Mouse (Mus musculus) layer of hippocampus, adult 11-12 months (tissue): ENCODE measurements around the gene Gm9945.
A peak's percentile ranks its signal among the peaks of the same experiment; 100 is the strongest.

ENCODE experiments used
- DNase-seq: peaks from one replicate; pipeline ENCODE4 v3.0.0; 2022; ENCODE audit warnings: low spot score

The Gm9945 gene

DNA sequence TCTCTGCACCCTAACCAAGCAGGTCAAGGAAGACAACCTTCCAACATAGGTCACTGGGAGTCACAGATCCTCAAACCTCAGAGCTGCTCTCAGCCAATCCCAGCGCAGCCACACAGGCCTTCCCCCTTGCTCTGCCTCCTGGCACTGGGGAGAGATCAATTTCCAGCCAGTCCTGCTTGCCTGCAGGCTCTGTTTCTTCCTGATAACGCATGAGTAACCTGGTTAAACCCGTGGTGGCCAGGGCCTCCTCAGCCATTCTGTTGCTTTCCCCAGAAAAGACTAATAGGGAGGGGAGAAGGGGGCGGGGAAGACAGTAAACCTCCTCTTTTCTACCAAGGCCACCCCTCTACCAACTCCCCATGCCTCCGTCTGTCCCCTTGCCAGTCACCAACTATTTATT is 18.2 kb upstream of the Gm9945 start:
- no peak for DNase-seq

DNA sequence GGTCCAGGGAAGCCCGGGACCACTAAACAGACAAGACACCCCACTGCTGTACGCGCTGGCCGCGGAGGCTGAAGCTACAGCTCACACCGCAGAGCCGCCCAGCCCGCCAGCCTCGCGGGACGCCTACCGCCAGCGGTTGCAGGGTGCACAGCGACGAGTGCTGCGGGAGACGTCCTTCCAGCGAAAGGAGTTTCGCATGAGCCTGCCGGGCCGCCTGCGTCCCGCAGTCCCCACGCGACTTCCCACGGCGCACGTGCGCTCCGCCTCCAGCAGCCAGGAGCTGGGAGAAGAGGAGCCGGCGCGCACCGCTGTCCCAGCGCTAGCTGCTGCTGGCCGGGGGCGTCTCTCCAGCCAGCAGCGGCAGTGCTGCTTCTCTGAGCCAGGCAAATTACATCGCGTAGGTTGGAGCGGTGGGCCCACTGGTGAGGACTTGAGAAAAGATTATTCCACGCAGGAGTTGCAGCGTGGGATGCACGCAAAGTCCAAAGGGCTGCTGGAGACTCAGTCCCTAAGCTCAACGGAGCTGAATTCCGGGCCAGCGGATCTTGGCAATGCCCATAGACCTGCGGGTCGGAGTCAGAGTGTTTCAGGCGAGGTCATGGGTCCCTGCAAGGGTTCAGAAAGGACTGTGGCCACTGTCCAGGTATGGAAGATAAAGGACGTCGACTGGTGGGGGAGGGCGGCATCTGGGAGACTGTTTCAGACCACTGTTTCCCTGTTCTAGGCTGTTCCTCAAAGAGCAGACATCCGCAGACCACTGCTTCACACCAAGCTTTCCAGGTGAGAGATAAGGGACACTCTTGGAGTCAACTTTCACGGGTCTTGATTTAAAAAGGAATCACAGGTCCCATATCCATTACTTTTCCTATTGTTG is 16.2 kb upstream of the Gm9945 start:
- DNase-seq = peak; percentile 52

DNA sequence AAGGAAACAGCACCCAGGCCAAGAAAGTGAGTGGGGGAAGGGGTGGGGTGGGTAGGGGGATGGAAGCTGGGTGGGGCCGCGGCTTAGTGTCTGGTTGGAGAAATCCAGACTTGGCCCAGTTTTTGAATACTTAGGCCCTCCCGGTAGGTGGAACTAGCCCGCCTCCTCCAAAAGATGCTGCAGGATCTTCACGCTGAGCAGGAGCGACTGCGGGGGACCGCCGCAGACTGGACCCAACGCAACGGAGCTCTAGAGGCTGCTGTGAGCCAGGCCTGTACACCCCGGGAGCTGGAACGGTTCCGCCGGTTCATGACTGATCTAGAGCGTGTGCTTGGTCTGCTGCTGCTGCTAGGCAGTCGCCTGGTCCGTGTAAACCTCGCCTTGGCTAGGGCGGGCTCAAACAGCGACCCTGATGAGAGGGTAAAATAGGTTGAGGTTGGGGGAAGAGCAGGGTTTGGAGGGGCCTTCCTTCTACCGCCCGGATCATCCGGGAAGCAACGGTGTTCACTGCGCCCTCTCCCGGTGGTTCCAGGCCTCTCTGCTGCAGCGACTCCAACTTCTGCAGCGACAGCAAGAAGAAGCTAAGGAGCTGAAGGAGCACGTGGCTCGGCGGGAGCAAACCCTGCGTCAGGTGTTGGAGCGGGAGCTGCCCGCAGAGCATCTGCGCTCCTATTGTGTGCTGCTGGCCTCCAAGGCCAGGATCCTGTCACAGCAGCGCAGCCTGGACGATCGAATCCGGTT is 13.6 kb upstream of the Gm9945 start:
- DNase-seq = peak; percentile 82

DNA sequence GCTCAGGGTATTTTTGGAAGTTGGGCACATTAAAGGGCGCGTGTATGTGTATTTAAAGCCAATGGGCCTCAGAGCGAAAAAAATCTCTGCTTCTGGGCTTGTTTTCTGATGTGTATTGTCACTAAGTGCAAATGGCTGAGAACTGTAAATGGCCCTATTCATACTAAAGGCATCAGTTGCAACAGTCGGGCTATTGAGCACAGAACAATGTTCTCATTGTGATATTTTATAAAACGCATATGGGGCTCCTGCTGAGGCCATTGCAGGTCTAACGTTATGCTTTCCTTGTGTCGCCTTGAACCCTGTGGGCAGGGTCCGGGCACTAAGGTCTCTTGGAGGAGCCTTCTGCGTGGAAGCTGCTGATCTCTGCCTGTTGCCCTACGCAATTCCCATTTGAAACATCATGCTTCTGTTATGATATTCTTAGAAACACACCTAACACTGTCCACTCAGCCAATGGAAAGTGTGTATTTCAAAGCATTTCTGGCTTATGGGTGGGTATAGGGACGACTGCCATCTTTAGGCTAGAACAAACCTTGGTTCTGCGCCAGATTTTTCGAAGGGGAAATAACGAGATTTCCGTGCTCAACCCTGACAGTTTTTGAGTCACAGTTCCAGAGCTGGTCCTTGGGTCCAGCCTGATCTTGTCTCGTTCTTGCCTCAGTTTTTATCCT is 10.5 kb upstream of the Gm9945 start:
- peak; percentile 69 for DNase-seq

- DNase-seq = peak; percentile 96
Observed at GRCm38 (mm10) chr11:53469968-53470695, 9.8 kb upstream of the Gm9945 start, which contains the start of gene Gm9837. Gene Gm9837 (minus strand): TSS chr11:53470479.

DNA sequence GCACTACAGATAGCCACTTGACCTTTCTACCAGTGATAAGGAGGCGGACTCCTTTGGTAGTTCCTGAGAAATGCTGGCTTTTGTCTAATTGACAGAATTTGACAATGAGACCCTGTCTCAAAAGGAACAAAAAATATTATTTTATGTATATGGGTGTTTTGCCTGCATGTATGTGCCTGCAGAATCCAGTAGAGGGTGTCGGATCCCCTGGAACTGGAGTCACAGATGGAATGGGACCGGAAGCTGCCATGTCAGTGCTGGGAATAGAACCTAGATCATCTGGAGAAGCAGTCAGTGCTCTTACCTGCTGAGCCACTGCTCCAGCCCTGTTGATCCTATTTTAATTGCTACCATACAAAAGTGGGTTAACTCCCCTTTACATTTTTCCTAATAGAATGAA is 7.3 kb upstream of the Gm9945 start:
- no peak for DNase-seq

- no peak for DNase-seq
Observed at GRCm38 (mm10) chr11:53475620-53476019, 4.3 kb upstream of the Gm9945 start.

DNA sequence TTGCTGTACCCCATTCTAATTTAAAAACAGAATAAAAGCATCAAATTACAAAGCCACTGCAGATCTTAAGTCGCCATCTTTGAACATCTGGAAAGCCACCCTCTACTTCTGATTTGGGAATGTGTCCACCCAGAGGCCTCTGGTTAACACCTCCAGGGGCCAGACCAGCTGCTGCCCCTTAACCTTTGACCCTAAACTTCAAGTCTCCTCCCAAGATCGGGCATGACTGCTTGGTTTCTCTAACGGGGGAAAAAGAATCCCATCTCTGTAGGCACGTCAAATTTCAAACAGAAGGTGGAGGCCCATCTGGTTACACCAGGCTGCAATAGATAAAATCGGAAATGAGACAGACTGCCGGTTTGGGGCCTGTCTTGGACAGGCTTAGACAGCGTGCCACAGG is 2.1 kb upstream of the Gm9945 start:
- DNase-seq = no peak

DNA sequence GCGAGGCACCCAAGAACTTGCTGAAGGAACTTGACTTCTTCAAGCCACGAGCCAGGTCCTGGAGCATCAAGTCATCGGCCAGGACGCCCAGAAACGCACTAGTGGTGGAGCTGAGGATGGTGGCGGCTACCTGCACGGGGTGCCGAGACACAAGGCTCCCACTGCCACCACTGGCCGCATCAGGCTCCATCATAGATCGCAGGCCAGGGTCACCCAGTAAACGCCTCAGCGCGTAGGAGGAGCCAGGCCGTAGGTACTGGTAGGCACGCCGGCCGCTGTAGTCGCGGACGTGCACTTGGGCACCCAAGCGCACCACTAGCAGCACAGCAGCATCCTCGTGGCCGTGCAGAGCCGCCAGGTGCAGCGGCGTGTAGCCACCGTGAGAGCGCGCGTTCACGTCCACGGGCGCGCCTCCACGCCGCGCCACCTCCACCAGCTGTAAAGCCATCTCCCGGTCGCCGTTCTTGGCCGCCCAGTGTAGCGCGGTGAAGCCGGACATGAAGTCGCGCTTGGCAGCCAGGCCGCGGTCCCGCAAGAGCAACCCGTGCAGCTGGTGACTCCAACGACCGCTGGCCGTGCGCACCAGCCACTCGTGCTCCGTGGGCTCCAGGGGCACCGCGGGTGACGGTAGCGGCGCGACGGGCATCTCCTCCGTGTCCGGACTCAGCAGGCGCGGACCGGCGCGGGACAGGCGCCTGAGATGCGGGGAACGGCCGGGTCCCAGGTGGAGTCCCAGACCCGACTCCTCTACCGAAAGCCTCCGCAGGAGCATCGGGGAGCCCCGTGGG is 1.4 kb upstream of the Gm9945 start:
- no peak for DNase-seq

DNA sequence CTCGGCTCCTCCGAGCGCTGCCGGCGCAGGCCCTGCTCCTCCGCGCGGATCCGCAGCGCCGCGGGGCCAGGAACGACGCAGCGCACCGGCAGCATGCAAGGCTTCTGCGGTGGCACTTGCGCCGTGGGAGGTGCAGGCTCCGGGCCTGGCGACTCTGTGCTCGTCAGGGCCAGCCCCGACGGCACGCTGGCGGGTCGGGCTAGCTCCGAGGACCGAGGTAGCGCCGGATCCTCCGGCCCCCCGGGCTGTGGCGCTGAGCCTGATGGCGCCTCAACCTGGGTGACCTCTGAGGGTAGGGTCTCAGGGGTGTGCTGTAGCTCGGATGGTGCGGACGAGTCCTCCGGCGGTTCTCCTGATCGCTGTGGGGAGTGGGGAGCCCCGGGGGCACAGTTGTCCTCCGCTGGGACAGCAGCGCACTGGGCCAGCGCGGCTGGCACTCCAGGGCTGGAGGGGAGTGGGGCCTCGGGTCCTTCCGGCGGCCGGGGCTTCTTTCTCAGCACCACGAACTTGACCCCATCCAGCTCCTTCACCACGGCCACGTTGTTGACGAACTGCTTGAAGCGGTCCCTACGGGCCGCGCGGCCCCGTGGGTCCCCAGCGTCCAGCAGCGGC is 689 bp upstream of the Gm9945 start:
- no peak for DNase-seq

DNA sequence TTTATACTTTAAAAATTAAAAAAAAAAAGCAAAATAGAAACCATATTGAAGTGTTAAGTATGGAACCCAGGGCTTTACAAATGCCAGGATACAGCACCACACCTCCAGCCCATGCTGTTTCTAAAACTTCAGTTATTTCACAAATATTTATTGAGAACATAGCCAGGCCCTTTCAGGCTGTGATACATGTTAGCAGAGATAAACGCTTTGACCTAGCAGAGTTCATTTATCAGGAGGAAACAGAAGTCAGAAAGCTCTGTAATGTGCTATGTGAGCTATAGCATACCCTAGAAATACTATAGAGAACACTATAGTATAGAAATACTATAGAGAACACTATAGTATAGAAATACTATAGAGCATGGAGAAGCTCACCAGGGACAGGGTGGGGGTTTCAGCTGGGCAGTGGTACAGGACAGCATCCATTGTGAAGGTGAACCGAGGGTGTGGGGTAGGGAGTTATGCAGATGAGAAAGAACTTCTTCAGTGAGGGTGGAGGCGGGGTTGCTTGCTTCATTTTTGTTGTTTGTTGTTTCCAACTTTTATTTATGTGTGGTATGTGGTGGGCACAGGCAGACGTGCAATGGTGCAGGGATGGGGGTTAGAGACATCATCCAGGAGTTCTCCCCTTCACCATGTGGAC is 1.2 kb downstream of the Gm9945 start:
- DNase-seq = no peak

DNA sequence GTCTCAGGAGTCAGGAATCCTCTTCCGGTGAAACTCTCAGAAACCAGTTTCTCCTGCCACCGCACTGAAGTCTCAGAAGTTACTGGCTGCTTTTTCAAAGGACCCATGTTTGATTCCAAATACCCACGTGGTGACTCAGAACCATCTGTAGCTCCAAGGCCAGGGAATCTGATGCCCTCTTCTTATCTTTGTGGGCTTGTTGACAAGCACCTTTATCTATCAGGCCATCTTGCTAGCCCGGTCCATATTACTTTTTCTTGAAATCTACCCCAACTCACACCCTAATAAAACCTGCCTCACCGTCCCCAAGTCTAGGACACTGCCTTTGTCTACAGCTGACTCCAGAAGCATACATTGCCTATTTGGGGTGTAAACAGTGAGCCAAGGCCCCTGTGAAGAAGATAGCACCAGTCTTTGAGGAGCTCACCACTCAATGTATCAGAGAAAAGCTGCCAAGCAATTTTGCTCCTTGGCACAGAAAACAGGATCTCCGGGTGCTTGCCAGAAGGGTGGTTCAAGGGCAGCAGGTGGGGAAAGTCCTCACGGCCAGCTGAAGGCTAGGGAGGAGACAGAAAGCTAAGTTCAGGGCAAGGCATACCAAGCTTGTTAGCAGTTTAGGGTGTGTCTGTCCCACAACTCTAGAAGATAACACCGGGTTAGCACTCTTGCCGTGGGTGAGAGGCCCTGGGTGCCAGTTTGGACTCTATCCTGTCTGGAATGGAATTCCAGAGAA is 3.4 kb downstream of the Gm9945 start:
- DNase-seq = no peak

DNA sequence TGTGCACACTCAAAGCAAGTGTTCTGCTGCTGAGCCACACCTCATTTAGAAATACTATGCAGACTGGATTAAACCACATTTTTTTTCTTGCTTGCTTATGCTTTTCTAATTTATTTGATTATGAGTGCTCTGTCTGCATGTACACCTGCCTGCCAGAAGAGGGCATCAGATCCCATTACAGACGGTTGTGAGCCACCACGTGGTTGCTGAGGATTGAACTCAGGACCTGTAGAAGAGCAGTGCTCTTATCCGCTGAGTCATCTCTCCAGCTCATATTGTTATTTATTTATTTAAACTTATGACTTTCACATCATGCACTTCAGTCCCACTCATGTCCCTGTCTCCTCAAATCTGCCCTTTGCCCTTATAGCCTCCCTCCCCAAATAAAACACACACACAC is 5.8 kb downstream of the Gm9945 start:
- no peak for DNase-seq

DNA sequence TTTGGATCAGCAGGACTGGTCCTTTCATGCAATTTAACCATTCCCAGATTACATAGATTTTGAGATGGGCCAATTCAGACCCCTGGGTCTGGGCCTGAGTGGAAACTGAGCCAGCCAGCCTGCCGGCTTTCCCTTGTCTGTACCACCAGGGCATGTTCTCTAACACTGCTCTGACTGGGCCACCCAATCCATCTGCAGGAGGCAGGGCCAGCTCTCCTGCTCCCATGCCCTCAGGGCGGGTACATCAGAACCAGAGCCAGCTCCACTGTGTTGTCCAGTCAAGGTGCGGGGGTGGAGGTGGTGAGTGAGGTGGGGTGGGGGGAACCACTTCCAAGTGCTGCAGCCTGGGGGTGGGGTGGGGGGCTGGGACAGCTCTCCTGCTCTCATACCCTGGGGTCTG is 6.4 kb downstream of the Gm9945 start:
- no peak for DNase-seq

GRCm38 (mm10) chr11:53486822-53487594 is 7.0 kb downstream of the Gm9945 start:
- DNase-seq = no peak

GRCm38 (mm10) chr11:53489007-53489406 is 9.0 kb downstream of the Gm9945 start:
- no peak for DNase-seq

GRCm38 (mm10) chr11:53489421-53489820 is 9.5 kb downstream of the Gm9945 start:
- DNase-seq = no peak

DNA sequence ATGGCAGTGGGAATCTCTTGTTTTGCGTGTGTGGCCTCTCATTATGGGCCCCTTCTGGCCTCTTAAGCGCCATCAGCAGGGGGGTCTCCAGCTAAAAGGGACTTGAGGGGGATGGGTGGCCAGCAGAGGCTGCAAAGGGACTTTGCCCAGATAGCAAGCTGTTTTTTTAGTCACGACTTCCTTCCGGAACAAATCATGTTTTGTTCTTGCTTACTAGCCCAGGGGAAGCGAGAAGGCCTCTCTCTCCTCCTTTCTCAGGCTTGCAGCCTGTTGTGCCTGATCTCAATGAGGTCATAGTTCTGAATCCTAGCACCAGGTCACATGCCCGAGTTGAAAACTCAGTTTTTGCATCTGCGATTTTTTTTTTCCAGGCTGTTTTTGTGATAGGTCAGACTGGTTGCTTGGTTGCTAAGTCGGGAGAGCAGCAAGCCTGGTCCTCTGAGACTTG is 12.0 kb downstream of the Gm9945 start:
- no peak for DNase-seq
